Mouse (Mus musculus): ENCODE results near the gene Sox6.

GRCm38 (mm10) chr7:115803256-115803655 is 235.3 kb downstream of the Sox6 start:
- TF ChIP-seq PAX5 (IDR thresholded peaks at IDR 0.05; ENCODE audit: low read length) (no peak), POLR2A (IDR thresholded peaks at IDR 0.05; ENCODE audit: low read depth, low read length) (no peak), CTCF (conservative IDR thresholded peaks at IDR 0.05 in 1 of 2, IDR thresholded peaks at IDR 0.05 in 1 of 2; ENCODE audit: low read depth in 2 of 2, low read length in 2 of 2) (no peak), TCF12 (IDR thresholded peaks at IDR 0.05; ENCODE audit: low read depth, low read length) (no peak)
